Mouse (Mus musculus) limb, embryonic 13.5 days (tissue): ENCODE results near the gene Sem1. TPM values are rescaled to one million over a fixed set of nuclear protein-coding genes. Genes with fewer than 3 reads are reported as not detected.

Source experiments
- ATAC-seq: fragments of 200-750 bp; cut with Nextera tagmentation; 2 replicates; pipeline ENCODE4 v1.8.0; 2017; ENCODE audit warnings: low read depth, moderate number of reproducible peaks, moderate TSS enrichment; ENCODE audit not compliant: low FRiP score
- H3K27ac ChIP-seq: fragments of 300-500 bp; sonication (generic); 2 replicates; pipeline ENCODE4 v1.5.1; 2015; ENCODE audit warnings: inconsistent platforms, mild to moderate bottlenecking, moderate library complexity
- H3K27me3 ChIP-seq: fragments of 300-500 bp; sonication (generic); 2 replicates; pipeline ENCODE4 v1.6.1; 2015; ENCODE audit warnings: mild to moderate bottlenecking, inconsistent platforms
- H3K36me3 ChIP-seq: fragments of 300-500 bp; sonication (generic); 2 replicates; pipeline ENCODE4 v1.6.1; 2015; ENCODE audit warnings: inconsistent platforms, mild to moderate bottlenecking, moderate library complexity
- H3K4me1 ChIP-seq: fragments of 300-500 bp; sonication (generic); 2 replicates; pipeline ENCODE4 v1.6.1; 2015; ENCODE audit warnings: inconsistent platforms
- H3K4me2 ChIP-seq: fragments of 300-500 bp; sonication (generic); replicated peaks from 2 replicates; pipeline ENCODE4 v1.6.1; 2015; ENCODE audit warnings: inconsistent platforms, mild to moderate bottlenecking, moderate library complexity
- H3K4me3 ChIP-seq: fragments of 300-500 bp; sonication (generic); 2 replicates; pipeline ENCODE4 v1.5.1; 2015; ENCODE audit warnings: moderate library complexity, mild to moderate bottlenecking, inconsistent platforms
- H3K9ac ChIP-seq: fragments of 300-500 bp; sonication (generic); 2 replicates; pipeline ENCODE4 v1.6.1; 2015; ENCODE audit warnings: mild to moderate bottlenecking, inconsistent platforms
- H3K9me3 ChIP-seq: fragments of 300-500 bp; sonication (generic); 2 replicates; pipeline ENCODE4 v1.6.1; 2016; ENCODE audit warnings: inconsistent platforms
- WGBS: fragments of 180-500 bp; shearing (Covaris S2); methylation state at CpG from one replicate; pipeline ENCODE4 v1.1.7; 2015; 5-methylcytosine and 5-hydroxymethylcytosine counted together
- polyA plus RNA-seq: library from polyadenylated mRNA; unstranded; fragments of >200 nt; fragmentation: Nextera tagmentation; extraction: Ambion mirVana; gene quantifications from 2 replicates; pipeline ENCODE4 v1.2.1, GENCODE M21; 2015

Gene Sem1
- 266 and 274 TPM in 2 replicates for polyA plus RNA-seq

- Histone ChIP-seq H3K9me3 (0 out of 2 replicates have a peak, but pooled peaks cover 4% of the 10 kb centered on the region), H3K27ac (peak within 1 kb of the TSS; percentile 95), H3K36me3 (peaks cover 8% of the 10 kb centered on the region), H3K9ac (peak within 1 kb of the TSS; percentile 99), H3K4me3 (peak within 1 kb of the TSS; percentile 96), H3K27me3 (no peaks in the 10 kb centered on the region), H3K4me1 (peaks cover 10% of the 10 kb centered on the region), H3K4me2 (peak within 1 kb of the TSS; percentile 76)
- ATAC-seq = peak; percentile 99
- WGBS = 1% methylated on average over 59 of the region's 59 CpGs
Observed at GRCm38 (mm10) chr6:6578304-6579149, at the start of gene Sem1. Sem1 (minus strand) TSS chr6:6578663.

GRCm38 (mm10) chr6:6622846-6623749 is 44.6 kb upstream of the Sem1 start:
- H3K4me1 ChIP-seq = peaks cover 11% of the 10 kb centered on the region
- no peaks in the 10 kb centered on the region for H3K27me3 ChIP-seq
- H3K27ac ChIP-seq = peak overlapping the region; percentile 33; the same call in 1 of the 2 replicates
- H3K4me3 ChIP-seq = no peak overlapping the region
- H3K4me2 ChIP-seq = 0 out of 2 replicates have a peak overlapping the region, but pooled peaks have one; percentile 1
- 52% methylated on average over 16 of the region's 16 CpGs for WGBS
- H3K36me3 ChIP-seq = no peaks in the 10 kb centered on the region
- H3K9ac ChIP-seq = no peak overlapping the region
- ATAC-seq = no peak
- H3K9me3 ChIP-seq = no peaks in the 10 kb centered on the region

- Histone ChIP-seq H3K9ac (no peak overlapping the region), H3K9me3 (no peaks in the 10 kb centered on the region), H3K4me2 (no peak overlapping the region), H3K36me3 (no peaks in the 10 kb centered on the region), H3K27ac (no peak overlapping the region), H3K4me3 (no peak overlapping the region), H3K27me3 (no peaks in the 10 kb centered on the region), H3K4me1 (no peaks in the 10 kb centered on the region)
- ATAC-seq = no peak
- 63% methylated on average over 8 of the region's 8 CpGs for WGBS
Observed at GRCm38 (mm10) chr6:6603561-6604544, 25.4 kb upstream of the Sem1 start.

GRCm38 (mm10) chr6:6586313-6586712 is 7.8 kb upstream of the Sem1 start:
- no peaks in the 10 kb centered on the region for H3K9me3 ChIP-seq
- no peaks in the 10 kb centered on the region for H3K36me3 ChIP-seq
- WGBS = 75% methylated on average over 2 of the region's 2 CpGs
- H3K9ac ChIP-seq = no peak overlapping the region
- no peak overlapping the region for H3K4me2 ChIP-seq
- H3K4me3 ChIP-seq = no peak overlapping the region
- ATAC-seq = no peak
- H3K27ac ChIP-seq = no peak overlapping the region
- no peaks in the 10 kb centered on the region for H3K27me3 ChIP-seq
- H3K4me1 ChIP-seq = no peaks in the 10 kb centered on the region

- Histone ChIP-seq H3K36me3 (no peaks in the 10 kb centered on the region), H3K4me2 (no peak overlapping the region), H3K27ac (no peak overlapping the region), H3K4me1 (peaks cover 7% of the 10 kb centered on the region), H3K9ac (no peak overlapping the region), H3K9me3 (no peaks in the 10 kb centered on the region), H3K27me3 (no peaks in the 10 kb centered on the region), H3K4me3 (no peak overlapping the region)
- WGBS = 81% methylated on average over 2 of the region's 2 CpGs
- no peak for ATAC-seq
Observed at GRCm38 (mm10) chr6:6581849-6582248, 3.4 kb upstream of the Sem1 start.

DNA sequence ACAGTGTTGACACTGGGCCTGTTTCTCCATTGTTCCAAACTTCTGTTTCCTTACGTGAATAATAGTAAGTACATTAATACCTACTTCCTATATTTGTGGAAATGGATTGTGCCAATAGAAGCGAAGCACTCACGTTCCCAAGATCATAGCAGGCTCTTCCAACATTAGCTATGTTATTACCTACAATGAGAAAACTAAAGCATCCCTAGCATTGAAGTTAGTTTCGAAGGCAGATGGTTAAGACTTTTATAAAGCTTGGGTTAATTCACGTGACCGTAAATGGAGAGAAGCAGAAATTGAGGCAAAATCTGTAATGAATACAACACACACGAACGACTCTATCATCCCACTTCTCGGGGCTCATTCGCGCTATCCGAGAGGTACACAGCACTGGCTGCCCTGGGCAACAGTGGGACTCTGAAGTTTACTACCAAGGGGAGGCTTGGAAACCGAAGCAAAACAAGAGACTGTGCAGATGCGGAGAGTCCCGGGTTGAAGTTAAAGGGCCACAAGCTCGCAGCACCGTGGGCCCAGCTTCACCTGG is 650 bp downstream of the Sem1 start:
- Histone ChIP-seq H3K27ac (peak overlapping the region; percentile 95), H3K4me1 (peaks cover 10% of the 10 kb centered on the region), H3K4me3 (peak overlapping the region; percentile 96), H3K36me3 (peaks cover 8% of the 10 kb centered on the region), H3K27me3 (no peaks in the 10 kb centered on the region), H3K9me3 (0 out of 2 replicates have a peak, but pooled peaks cover 4% of the 10 kb centered on the region), H3K4me2 (peak overlapping the region; percentile 76), H3K9ac (peak overlapping the region; percentile 99)
- WGBS = 4% methylated on average over 17 of the region's 17 CpGs
- peak; percentile 57; the same call in 1 of the 2 replicates for ATAC-seq

GRCm38 (mm10) chr6:6577291-6577690 is 1.2 kb downstream of the Sem1 start:
- peak overlapping the region; percentile 96 for H3K4me3 ChIP-seq
- H3K4me2 ChIP-seq = peak overlapping the region; percentile 76
- H3K9me3 ChIP-seq = 0 out of 2 replicates have a peak, but pooled peaks cover 4% of the 10 kb centered on the region
- H3K4me1 ChIP-seq = peaks cover 13% of the 10 kb centered on the region
- WGBS = 69% methylated on average over 3 of the region's 3 CpGs
- H3K27ac ChIP-seq = no peak overlapping the region
- peaks cover 8% of the 10 kb centered on the region for H3K36me3 ChIP-seq
- H3K27me3 ChIP-seq = no peaks in the 10 kb centered on the region
- ATAC-seq = no peak
- peak overlapping the region; percentile 99 for H3K9ac ChIP-seq

DNA sequence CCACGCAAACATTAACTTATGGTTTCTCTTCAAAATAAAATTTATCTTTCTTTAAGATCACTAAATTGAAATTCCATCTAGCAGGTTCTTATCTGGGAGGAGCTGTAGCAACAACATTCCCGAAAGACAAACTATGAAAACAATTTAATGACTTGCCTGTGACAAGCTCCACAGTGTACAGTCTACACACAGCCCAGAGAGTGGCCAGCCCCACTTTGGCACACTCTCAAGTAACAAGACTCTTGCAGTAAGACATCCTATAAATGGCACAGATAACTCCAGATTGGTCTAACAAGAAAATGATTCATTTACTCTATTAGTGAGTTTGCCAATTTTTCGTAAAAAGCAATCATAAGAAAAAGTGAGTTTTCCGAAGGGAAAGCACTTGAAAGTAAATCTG is 2.7 kb downstream of the Sem1 start:
- Histone ChIP-seq H3K9me3 (0 out of 2 replicates have a peak, but pooled peaks cover 4% of the 10 kb centered on the region), H3K36me3 (peaks cover 8% of the 10 kb centered on the region), H3K9ac (no peak overlapping the region), H3K27me3 (no peaks in the 10 kb centered on the region), H3K4me3 (no peak overlapping the region), H3K27ac (no peak overlapping the region), H3K4me2 (no peak overlapping the region), H3K4me1 (peaks cover 13% of the 10 kb centered on the region)
- WGBS = 87% methylated on average over 4 of the region's 4 CpGs
- ATAC-seq = no peak

GRCm38 (mm10) chr6:6568436-6568835 is 10.0 kb downstream of the Sem1 start:
- Histone ChIP-seq H3K4me2 (no peak overlapping the region), H3K4me3 (no peak overlapping the region), H3K4me1 (peaks cover 10% of the 10 kb centered on the region), H3K27ac (no peak overlapping the region), H3K27me3 (no peaks in the 10 kb centered on the region), H3K9ac (no peak overlapping the region), H3K9me3 (no peaks in the 10 kb centered on the region), H3K36me3 (no peaks in the 10 kb centered on the region)
- ATAC-seq = no peak
- WGBS = 78% methylated on average over 3 of the region's 3 CpGs

DNA sequence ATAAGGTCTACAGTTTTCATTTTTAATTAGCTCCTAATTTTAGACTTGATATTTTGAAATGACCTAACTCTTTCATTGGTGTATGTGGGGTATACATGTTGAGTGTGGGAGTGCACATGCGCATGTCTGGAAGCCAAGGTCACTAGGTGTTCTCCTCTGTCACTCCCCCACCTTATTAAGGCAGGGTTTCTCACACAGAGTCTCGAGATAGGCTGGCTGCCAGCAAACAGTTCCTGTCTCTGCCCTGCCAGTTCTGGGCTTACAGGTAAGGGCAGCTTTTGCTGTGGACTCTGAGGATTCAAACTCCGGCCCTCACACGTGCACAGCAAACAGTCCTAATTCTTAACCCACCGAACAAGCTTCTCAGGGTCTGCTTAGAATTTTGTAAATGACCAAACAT is 14.8 kb downstream of the Sem1 start:
- no peaks in the 10 kb centered on the region for H3K27me3 ChIP-seq
- no peaks in the 10 kb centered on the region for H3K9me3 ChIP-seq
- no peak overlapping the region for H3K27ac ChIP-seq
- H3K4me1 ChIP-seq = peaks cover 8% of the 10 kb centered on the region; the same call in 1 of the 2 replicates
- H3K4me3 ChIP-seq = no peak overlapping the region
- H3K36me3 ChIP-seq = no peaks in the 10 kb centered on the region
- H3K9ac ChIP-seq = no peak overlapping the region
- WGBS = 85% methylated on average over 5 of the region's 5 CpGs
- no peak for ATAC-seq
- H3K4me2 ChIP-seq = no peak overlapping the region

DNA sequence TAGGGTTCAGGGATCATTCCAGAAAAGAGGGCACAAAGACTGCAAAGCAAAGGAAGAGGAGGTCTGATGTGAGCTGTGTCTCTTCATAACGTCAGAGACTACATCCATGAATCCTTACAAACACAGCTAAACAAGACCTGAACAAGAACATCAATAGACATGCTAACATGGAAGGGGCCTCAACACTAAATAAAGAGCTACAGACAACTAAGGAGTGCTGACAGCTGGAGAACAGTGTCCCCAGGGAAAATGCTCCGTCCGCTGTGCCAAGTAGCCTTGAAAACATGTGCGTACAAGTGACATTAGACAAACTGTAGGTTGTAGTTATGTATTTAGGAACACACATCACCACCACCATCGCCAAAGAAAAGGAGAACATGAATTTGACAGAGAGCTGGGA is 15.7 kb downstream of the Sem1 start:
- Histone ChIP-seq H3K36me3 (peaks cover 3% of the 10 kb centered on the region; the same call in 1 of the 2 replicates), H3K9me3 (no peaks in the 10 kb centered on the region), H3K9ac (no peak overlapping the region), H3K27me3 (no peaks in the 10 kb centered on the region), H3K27ac (no peak overlapping the region), H3K4me1 (peaks cover 4% of the 10 kb centered on the region; the same call in 1 of the 2 replicates), H3K4me3 (no peak overlapping the region), H3K4me2 (no peak overlapping the region)
- WGBS = 80% methylated on average over 5 of the region's 5 CpGs
- no peak for ATAC-seq
